Mouse (Mus musculus) gastrocnemius, adult 2 months (tissue): ENCODE measurements around the gene Lrrc71. TPM values are rescaled to one million over a fixed set of nuclear protein-coding genes. Genes with fewer than 3 reads are reported as not detected.

Source experiments
- DNase-seq: peaks from one replicate; pipeline ENCODE4 v3.0.0; 2022
- H3K27ac ChIP-seq: fragments of 200-600 bp; 2 replicates; pipeline ENCODE4 v1.8.1; 2022; ENCODE audit warnings: mild to moderate bottlenecking
- H3K4me3 ChIP-seq: fragments of 200-600 bp; 2 replicates; pipeline ENCODE4 v1.8.1; 2022; ENCODE audit warnings: mild to moderate bottlenecking, moderate library complexity
- CTCF ChIP-seq: fragments of 200-600 bp; IDR thresholded peaks from 2 replicates; pipeline ENCODE4 v1.8.1; 2022; ENCODE audit warnings: antibody characterized with exemption, mild to moderate bottlenecking, moderate library complexity
- intact Hi-C: fragments of 180-260 bp; cut with DNase I; formaldehyde crosslinking; loops from one replicate; pipeline ENCODE4 v1.15.1; 2025
- total RNA-seq, 2 experiments: library from RNA; stranded (reverse); gene quantifications; 2 replicates each; pipeline ENCODE4 v1.2.3; 2021

The Lrrc71 gene
- total RNA-seq, 2 experiments from 2014 or later: 0.06 to 0.28 TPM

DNA sequence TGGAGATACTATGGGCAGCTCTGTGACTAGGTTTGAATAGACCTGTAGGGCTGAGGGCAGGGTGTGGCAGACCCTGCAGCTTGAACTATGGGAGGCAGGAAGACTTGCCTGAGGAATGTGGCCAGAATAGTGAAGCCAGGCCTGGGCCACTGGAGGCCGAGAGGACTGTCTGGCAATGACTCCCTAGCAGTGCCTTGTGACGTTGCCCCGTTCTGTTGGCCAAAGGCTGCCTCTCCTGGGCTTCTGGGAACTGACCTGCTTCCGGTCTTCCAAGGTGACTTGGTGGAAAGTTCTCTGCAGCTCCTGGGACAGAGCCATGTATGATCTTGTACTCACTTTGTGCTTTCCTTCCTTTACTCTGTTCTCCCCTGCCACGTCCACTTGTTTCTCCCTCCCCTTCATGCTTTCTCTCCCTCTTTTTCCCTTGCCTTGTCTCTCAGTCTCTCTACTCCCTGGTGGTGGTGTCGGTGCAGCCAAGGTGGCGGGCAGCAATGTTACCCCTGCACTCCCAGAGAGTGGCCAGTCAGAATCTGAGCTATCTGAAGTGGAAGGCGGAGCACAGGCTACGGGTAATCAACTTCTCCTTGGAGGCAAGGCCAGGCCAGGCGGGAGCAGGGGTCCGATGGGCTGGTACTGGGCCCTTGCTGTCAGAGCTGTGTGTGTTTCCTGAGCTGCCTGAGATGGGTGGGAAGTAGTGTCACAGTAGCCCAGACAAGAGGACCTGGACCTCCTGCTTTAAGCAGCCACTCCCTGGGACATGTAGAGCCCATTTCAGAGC lies 14.3 kb downstream of the Lrrc71 start:
- Histone ChIP-seq H3K27ac (no peak overlapping the region), H3K4me3 (no peak overlapping the region)
- no peak for DNase-seq
- no peak for TF ChIP-seq CTCF
- intact Hi-C loops: no loop called here

DNA sequence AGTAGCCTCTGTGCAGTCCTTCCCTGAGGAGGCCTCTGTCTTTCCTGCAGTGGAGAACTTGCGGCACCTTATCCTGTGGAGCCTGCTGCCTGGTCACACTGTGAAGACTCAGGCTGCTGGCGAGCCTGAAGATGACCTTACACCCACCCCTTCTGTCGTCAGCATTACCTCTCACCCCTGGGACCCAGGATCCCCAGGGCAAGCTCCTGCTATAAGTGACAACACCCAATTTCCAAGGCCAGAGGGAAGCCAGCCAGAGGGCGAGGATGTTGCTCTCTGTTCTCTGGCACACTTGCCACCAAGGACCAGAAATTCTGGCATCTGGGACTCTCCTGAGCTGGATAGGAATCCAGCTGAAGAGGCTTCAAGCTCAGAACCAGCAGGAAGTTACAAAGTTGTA lies 15.3 kb downstream of the Lrrc71 start:
- no peak for DNase-seq
- TF ChIP-seq CTCF: no peak
- Histone ChIP-seq H3K4me3 (no peak overlapping the region), H3K27ac (no peak overlapping the region)
- intact Hi-C loops: no loop called here

DNA sequence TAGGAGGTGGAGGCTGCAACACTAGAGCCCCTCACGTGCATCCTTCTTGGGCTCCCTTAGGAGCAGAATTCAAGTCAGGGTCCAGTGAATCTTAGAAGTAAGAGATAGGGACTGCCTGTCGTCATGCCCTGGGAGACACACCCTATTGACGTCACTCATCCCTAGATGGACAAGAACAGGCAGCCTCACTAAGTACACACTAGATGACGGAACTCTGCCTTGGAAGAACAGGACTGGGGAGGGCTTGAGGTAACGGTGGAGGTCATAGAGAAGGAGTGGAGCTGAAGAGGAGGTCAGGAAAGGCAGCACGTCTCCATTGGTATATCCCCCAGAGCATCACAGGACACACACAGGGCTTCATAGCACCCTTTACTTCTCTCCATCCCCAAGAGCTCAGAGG lies 19.7 kb downstream of the Lrrc71 start:
- H3K4me3 ChIP-seq: no peak overlapping the region
- no peak overlapping the region for H3K27ac ChIP-seq
- DNase-seq: no peak
- intact Hi-C loops: no loop called here
- no peak for TF ChIP-seq CTCF

DNA sequence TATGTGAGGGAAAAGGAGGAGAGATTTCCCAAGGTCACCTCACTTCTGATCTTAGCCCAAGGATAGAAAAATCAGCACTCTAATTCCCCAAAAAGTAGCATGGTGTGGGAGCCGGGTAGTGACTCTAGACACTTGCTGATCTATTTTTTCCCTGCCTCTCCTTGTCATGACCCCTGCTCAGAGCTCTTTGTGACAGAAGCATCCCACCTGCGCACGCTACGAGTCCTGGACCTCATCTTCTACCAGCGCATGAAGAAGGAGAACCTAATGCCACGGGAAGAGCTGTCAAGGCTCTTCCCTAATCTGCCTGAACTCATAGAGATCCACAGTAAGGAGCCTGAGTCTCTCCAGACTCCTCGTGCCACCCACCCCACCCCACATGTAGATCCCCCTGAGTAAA lies 22.2 kb downstream of the Lrrc71 start:
- no peak for DNase-seq
- TF ChIP-seq CTCF: no peak
- no peak overlapping the region for H3K4me3 ChIP-seq
- no peak overlapping the region for H3K27ac ChIP-seq
- intact Hi-C loops: no loop called here

DNA sequence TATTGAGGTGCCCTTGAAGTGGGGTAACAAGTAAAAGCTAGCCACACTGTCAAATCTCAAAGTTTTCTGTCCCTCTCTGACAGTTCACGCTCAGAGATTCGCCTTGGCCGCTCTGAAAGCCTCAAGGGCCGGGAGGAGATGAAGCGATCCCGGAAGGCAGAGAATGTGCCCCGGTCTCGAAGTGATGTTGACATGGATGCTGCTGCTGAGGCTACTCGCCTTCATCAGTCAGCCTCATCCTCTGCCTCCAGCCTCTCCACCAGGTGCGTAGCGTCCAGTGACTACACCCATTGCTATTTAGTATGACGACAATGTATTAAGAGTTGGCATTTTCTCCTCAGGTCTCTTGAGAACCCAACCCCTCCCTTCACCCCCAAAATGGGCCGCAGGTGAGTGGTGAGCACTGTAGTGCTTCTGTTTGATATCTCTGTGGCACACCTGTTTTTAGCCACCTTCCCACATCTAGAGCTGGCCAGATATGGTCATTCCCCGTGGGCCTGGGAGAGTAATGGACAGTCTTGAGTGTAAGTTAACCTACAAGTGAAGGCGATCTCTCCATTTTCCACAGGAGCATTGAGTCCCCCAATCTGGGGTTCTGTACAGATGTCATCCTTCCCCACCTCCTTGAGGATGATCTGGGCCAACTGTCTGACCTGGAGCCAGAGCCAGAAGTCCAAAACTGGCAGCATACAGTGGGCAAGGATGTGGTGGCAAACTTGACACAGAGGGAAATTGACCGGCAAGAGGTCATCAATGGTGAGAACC lies 22.8 kb downstream of the Lrrc71 start:
- DNase-seq: no peak
- Histone ChIP-seq H3K27ac (no peak overlapping the region), H3K4me3 (no peak overlapping the region)
- intact Hi-C loops: no loop called here
- no peak for TF ChIP-seq CTCF

DNA sequence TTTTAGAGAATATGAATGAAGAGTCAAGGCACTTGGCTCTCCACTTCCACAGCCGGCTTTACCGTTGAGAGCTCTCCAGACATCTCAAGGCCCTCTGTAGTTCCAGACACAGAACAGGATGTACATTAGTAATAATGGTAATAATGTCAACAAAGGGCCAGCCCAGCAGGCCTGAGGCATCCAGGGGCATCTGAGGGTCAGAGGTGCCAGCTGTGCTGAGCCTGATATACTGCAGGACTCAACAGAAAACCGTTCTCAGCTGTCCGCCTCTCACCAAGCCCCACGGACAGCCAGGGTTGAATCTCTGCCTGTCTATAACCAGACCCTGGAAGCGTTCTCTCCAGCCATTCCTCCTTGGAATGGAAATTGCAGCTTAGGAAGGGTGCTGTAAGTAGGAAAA lies 23.9 kb downstream of the Lrrc71 start:
- H3K4me3 ChIP-seq: no peak overlapping the region
- DNase-seq: no peak
- intact Hi-C loops: no loop called here
- H3K27ac ChIP-seq: no peak overlapping the region
- no peak for TF ChIP-seq CTCF

DNA sequence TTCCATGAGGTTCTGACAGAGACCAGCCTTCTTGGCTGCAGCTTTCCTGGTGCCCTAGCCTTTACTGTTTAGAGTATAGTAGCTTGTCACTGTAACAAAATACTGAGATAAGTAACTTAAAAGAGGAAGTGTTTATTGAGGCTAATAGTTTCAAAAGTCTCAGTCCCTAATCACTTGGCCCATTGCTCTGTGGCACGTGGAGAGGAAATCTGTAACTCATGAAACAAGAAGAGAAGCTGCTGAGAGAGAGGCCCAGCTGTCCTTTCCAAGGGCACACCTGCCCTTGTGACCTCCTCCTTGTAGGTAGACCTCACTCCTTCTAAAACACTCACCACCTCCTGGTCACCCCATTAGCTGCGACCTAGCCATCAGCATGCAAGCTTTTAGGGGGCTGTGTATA lies 29.9 kb downstream of the Lrrc71 start:
- intact Hi-C loops: no loop called here
- TF ChIP-seq CTCF: no peak
- H3K4me3 ChIP-seq: no peak overlapping the region
- DNase-seq: no peak
- H3K27ac ChIP-seq: no peak overlapping the region

Other genes starting within 250 kb of the Lrrc71 start
- gene Etv3, start 223.2 kb downstream of the Lrrc71 start, total RNA-seq: 10 to 100 TPM in 1 of 2 experiments, 1 to 10 TPM in 1; 9.5 to 10.6 TPM
- 10 to 100 TPM; 16.5 to 17.3 TPM for gene Arhgef11, start 131.1 kb downstream of the Lrrc71 start, total RNA-seq
- not detected for gene Ntrk1, start 46.5 kb upstream of the Lrrc71 start, total RNA-seq
- gene Insrr, start 48.3 kb upstream of the Lrrc71 start, total RNA-seq: not detected
- 1 to 10 TPM; 6.3 to 8.4 TPM for gene Pear1, start 75.7 kb upstream of the Lrrc71 start, total RNA-seq
- gene Sh2d2a, start 98.1 kb upstream of the Lrrc71 start, total RNA-seq: not detected
- 10 to 100 TPM; 45.5 to 52.8 TPM for gene Prcc, start 137.0 kb upstream of the Lrrc71 start, total RNA-seq
- gene Hdgf, start 157.7 kb upstream of the Lrrc71 start, total RNA-seq: 100 to 1,000 TPM; 212 to 228 TPM
- gene Mrpl24, start 170.9 kb upstream of the Lrrc71 start, total RNA-seq: 10 to 100 TPM; 44.1 to 50.2 TPM
- 1 to 10 TPM; 7.6 to 8.1 TPM for gene Isg20l2, start 181.7 kb upstream of the Lrrc71 start, total RNA-seq
- 1 to 10 TPM; 4.7 to 5.0 TPM for gene Rrnad1, start 182.1 kb upstream of the Lrrc71 start, total RNA-seq
- under 1 TPM in 1 of 2 experiments, not detected in 1; 0.42 TPM for gene Crabp2, start 200.0 kb upstream of the Lrrc71 start, total RNA-seq
- 10 to 100 TPM in 1 of 2 experiments, 1 to 10 TPM in 1; 9.1 to 17.2 TPM for gene Nes, start 222.5 kb upstream of the Lrrc71 start, total RNA-seq